Mouse (Mus musculus): ENCODE measurements at regions not wholly inside any gene's neighbourhood (a gene's known extent, or its start where the extent isn't known, plus 50 kb on each side); places are given as distances from the start of the nearest gene placed in this dataset.
"Not testable (repeated sequence)": the region's sequence is repeated elsewhere in the genome, so short reads cannot be mapped to it uniquely, and the experiment has no call there.

- DNase-seq (ENCODE audit: low spot score in 2 of 2), result no peak
Measured at GRCm38 (mm10) chr13:107831997-107832396, 212.2 kb upstream of the Smim15 start.

DNA sequence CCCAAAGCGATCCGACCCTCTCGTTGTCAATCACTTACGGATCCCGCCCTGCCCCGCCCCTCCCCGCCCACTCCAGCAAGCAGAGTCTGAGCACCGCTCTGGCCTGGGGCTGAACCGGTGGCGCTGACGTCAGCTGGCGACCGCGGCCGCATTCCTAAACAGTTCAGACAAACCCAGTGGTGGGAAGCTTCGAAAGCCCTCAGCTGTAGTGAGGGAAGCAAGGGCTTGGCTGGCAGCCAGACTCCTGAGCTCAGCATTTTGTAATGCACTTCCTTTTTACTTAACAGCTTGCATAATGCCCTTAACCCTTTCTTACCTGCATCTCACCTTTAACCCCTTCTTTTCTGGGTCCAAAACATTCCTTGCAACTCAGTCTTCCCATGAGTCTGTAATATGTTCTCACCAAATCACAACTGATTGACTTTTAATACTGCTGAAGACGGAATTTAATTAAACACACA is 213.0 kb upstream of the Smim15 start:
- DNase-seq (ENCODE audit: low spot score in 2 of 2), result peak; percentile 89 to 93

GRCm38 (mm10) chr13:107830281-107830680 is 214.0 kb upstream of the Smim15 start:
- no peak for DNase-seq (ENCODE audit: low spot score in 2 of 2)

GRCm38 (mm10) chr13:107829861-107830260 is 214.4 kb upstream of the Smim15 start:
- no peak for DNase-seq (ENCODE audit: low spot score in 2 of 2)

- no peak for DNase-seq (ENCODE audit: low spot score in 2 of 2)
Measured at GRCm38 (mm10) chr13:107825636-107826035, 218.6 kb upstream of the Smim15 start.

- DNase-seq (ENCODE audit: low spot score in 2 of 2), result no peak
Measured at GRCm38 (mm10) chr13:107823342-107823741, 220.9 kb upstream of the Smim15 start.

- DNase-seq (ENCODE audit: low spot score in 2 of 2), result no peak
Measured at GRCm38 (mm10) chr13:107822198-107822597, 222.0 kb upstream of the Smim15 start.

GRCm38 (mm10) chr13:107813562-107814161 is 230.6 kb upstream of the Smim15 start:
- no peak for DNase-seq (ENCODE audit: low spot score in 2 of 2)

DNA sequence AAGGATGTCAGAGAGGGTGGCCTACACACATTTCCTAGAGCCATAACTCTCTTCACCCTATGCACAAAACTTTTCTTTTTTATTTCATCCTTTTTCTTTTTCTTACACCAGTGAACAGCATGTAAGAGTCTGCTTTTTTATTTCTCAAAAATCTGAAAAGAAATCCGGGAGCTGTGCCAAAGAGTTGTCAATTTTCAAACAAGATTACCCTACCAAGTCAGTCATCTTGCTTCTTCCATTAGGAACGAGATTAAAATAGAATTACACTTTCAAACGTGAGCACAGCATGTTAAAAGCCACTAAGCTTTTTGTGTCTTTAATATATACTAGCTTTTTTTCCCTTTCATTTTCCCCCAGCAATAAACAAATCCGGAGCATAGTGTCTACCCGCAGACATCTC is 232.2 kb upstream of the Smim15 start:
- DNase-seq (ENCODE audit: low spot score in 2 of 2), result no peak

- no peak for DNase-seq (ENCODE audit: low spot score in 2 of 2)
Measured at GRCm38 (mm10) chr13:107810802-107811192, 233.4 kb upstream of the Smim15 start.

DNA sequence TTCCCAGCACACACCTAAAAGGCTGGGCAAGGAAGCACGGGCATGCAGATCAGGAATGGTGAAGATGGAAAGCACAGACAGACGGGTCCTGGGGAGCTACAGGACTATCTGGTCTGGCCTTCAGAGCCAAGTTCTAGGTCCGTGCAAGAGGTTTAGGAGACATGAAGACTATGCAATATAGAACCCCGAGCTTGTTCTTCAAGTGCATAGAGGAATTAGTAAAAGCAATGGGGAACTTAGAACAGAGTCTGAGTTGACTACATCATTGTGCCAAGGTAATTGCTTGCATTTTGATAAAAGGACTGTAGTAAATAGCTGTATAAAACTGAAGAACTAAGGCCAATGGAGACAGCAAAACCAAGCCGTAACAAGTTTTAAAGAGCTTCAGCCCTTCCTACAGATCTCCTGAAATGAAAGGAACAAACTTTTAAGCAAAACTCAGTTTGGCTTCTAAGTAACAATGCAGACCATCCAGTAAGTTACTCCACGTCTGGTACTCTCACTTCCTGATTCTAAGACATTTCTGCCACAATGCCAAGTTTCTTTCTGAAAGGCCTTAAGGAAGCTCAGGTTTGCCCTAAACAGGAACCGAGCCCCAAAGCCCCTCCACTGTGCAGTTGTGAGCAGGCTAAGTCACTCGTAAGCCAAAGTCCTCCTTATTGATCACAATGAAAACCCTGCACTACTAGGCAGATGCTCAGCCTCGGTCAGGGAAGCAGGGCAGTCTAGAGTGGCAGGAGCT is 234.0 kb upstream of the Smim15 start:
- no peak for DNase-seq (ENCODE audit: low spot score in 2 of 2)

GRCm38 (mm10) chr13:107808961-107809360 is 235.3 kb upstream of the Smim15 start:
- DNase-seq (ENCODE audit: low spot score in 2 of 2), result no peak

GRCm38 (mm10) chr13:107804418-107804817 is 239.8 kb upstream of the Smim15 start:
- DNase-seq (ENCODE audit: low spot score in 2 of 2), result no peak

GRCm38 (mm10) chr13:107799199-107799945 is 244.9 kb upstream of the Smim15 start:
- no peak for DNase-seq (ENCODE audit: low spot score in 2 of 2)

GRCm38 (mm10) chr13:107798144-107798543 is 246.1 kb upstream of the Smim15 start:
- no peak for DNase-seq (ENCODE audit: low spot score in 2 of 2)

DNA sequence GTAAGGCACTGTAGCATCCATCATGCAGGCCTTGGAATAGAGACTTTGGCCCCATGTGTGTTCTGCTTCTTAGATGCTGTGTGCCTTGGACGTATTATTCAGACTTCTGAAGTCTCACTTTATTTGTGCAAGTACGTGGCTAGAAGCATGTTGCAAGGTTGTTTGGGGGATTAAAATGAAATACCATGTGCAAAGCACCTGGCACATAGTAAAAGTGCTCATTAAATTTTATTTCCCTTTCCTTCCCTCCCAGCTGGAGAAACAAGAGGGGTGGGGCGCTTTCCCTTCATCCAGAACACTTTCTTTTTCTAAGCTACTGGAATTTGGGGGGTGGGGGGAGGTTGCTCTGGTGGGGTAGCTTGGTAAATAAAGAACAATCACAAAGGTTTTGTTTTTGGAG is 248.7 kb upstream of the Smim15 start:
- DNase-seq (ENCODE audit: low spot score in 2 of 2), result no peak

DNA sequence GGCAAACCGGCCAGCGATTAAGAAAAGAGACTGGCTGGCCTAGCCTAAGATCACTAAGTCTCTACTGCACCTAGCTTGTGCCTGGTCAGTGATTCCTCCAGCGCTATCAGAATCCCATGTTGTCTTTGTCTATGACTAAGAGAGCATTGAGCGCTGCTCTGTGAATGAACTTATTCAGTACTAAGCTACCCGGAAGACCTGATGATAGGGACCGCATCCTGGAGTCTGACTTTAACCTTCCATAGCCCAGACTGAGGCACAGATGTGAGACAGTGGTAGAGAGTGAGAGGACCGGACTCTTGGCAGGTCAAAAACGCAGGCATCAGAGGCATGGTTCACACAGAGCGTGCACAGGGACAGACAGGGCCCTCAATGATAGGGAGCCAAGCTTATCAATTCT is 252.5 kb upstream of the Smim15 start:
- DNase-seq (ENCODE audit: low spot score in 2 of 2), result no peak

DNA sequence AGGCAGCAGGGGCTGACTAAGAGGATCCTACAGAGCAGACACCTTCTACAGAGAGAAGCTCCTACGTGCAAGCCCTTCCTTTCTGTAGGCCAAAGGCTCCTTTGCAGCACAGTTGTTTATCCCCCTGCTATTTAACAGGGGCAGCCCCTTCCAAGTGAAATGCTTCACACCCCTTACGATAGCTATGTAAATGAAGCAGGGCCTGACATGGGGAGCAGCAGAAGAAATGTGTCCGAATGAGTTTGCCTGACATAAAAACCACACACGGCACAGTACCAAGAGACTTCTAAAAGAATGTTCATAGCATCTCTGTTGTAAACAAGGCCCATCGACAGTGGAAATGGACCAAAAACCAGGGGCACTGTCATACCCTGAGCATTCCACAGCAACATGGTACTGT is 259.3 kb upstream of the Smim15 start:
- no peak for DNase-seq (ENCODE audit: low spot score in 2 of 2)

GRCm38 (mm10) chr13:107781741-107782140 is 262.5 kb upstream of the Smim15 start:
- no peak for DNase-seq (ENCODE audit: low spot score in 2 of 2)

GRCm38 (mm10) chr13:107781221-107781620 is 263.0 kb upstream of the Smim15 start:
- DNase-seq (ENCODE audit: low spot score in 2 of 2), result no peak

DNA sequence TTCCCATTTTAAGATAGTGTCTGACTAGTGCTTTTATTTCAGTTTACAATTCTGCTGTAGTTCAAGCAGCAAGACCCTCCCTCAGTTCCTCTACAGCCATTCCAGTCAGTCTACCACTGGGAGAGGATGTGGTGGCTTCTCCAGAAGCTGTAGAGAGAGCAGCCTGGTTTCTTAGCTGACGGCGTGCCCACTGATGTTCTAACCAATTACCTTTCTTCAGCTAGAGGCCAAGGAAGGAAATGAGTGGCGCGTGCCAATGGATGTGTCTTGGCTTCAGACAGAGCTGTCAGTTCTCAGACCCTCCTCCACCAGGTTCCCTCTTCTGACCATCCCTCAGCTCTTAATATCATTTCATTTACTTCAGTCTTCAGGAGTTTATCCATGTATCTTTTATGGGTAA is 264.7 kb upstream of the Smim15 start:
- no peak for DNase-seq (ENCODE audit: low spot score in 2 of 2)

- DNase-seq (ENCODE audit: low spot score in 2 of 2), result not testable (repeated sequence)
Measured at GRCm38 (mm10) chr13:107774499-107774898, 269.7 kb upstream of the Smim15 start.

DNA sequence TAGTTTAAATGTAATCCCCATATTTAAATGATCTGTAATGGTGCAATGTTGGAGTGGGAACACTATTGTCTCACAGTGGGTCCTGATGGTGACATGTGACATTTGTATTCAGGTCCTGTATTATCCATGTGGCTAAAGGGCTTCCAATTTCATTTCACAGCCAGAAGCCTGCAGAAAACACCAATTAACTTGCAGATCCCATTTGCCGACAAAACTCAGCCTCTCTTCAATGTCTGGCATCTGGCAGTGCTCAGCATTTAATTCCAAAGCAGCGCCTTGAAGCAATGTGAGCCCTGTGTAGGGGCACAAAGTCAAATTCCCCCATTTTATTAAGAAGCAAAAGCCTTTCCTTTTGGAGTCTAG is 277.0 kb upstream of the Smim15 start:
- no peak for DNase-seq (ENCODE audit: low spot score in 2 of 2)

All from right cerebral cortex, adult 2 months (tissue).